Mouse (Mus musculus) naive thymus-derived CD4-positive, alpha-beta T cell, adult 2 months (primary cell): ENCODE data around the gene Mt3.

Source experiments
- DNase-seq: peaks from one replicate; pipeline ENCODE4 v3.0.0-alpha.2; 2011; ENCODE audit warnings: low read depth

Mt3 gene

GRCm38 (mm10) chr8:94186542-94186941 is 34.1 kb downstream of the Mt3 start:
- peak; percentile 58 for DNase-seq

GRCm38 (mm10) chr8:94187290-94188002 is 35.0 kb downstream of the Mt3 start:
- DNase-seq = no peak

- DNase-seq = no peak
These were observed 37.0 kb downstream of the Mt3 start for GRCm38 (mm10) chr8:94189275-94190031.

- DNase-seq = peak; percentile 71
These were observed 38.8 kb downstream of the Mt3 start for GRCm38 (mm10) chr8:94191101-94191691.

GRCm38 (mm10) chr8:94192926-94193325 is 40.5 kb downstream of the Mt3 start:
- no peak for DNase-seq

- no peak for DNase-seq
These were observed 42.3 kb downstream of the Mt3 start for GRCm38 (mm10) chr8:94194591-94195223.

GRCm38 (mm10) chr8:94199202-94199869 is 46.9 kb downstream of the Mt3 start:
- DNase-seq = peak; percentile 81
